17 mouse cellular contexts compared by ENCODE assay signal in the genomic region with DNA sequence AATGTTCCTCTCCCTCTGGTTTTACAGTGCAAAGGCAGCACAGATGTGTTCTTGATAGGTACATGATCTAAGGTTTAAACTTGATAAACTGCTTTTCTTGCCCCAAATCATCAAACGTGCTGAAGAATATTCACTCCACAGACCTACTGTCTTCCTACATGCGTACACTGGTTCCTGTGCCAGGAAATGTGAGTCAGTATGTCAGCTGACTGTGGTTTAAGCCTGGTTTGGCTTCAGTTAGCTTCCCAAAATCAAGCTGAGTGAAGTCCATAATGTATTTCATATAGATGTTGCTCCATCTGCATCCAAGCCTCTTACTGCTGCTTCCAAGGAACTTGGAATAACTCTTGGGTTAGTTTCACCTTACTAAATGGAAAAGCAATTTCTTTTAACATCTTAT.
A peak's percentile ranks its signal among the peaks of the same experiment; 100 is the strongest.
DNase-seq lines count a peak whose midpoint lies in the region; ATAC-seq lines count a peak whose summit lies in the region.
"Had no signal": no experiment of that assay in that cellular context is flagged by ENCODE, and none has a peak within 500 bp of the region (broad histone marks: within the 10 kb centered on the region; RNA-seq: fewer than 3 reads in every experiment).

No protein-coding gene starts in this region.

- H3K9me3 ChIP-seq in megakaryocyte, embryonic 14.5 days: no peaks in the 10 kb centered on the region
- H3K9me3 ChIP-seq: embryonic facial prominence, embryonic 15.5 days; forebrain, embryonic 13.5 days; midbrain, embryonic 10.5 days had no signal

- no peaks in the 10 kb centered on the region for H3K27me3 ChIP-seq in megakaryocyte, embryonic 14.5 days (replicated peaks)
- H3K27me3 ChIP-seq: embryonic facial prominence, embryonic 15.5 days; forebrain, embryonic 13.5 days had no signal

- ATAC-seq in megakaryocyte, adult 5-6 weeks (ENCODE audit: poor library complexity, severe bottlenecking): no peak
- peak; percentile 69 for ATAC-seq in common myeloid progenitor, adult 5-6 weeks (replicated peaks; ENCODE audit: low read depth, poor library complexity, severe bottlenecking)
- ATAC-seq: forebrain, embryonic 13.5 days had no signal

- peaks cover 30% of the 10 kb centered on the region for H3K4me1 ChIP-seq in megakaryocyte, embryonic 14.5 days
- H3K4me1 ChIP-seq: embryonic facial prominence, embryonic 15.5 days; forebrain, embryonic 13.5 days; midbrain, embryonic 10.5 days had no signal

- H3K36me3 ChIP-seq in megakaryocyte, embryonic 14.5 days (replicated peaks; ENCODE audit: low read length): peaks cover 86% of the 10 kb centered on the region

- peak; percentile 46 for DNase-seq in adrenal gland, adult 2 months
- DNase-seq in adrenal gland, adult 18-20 months (ENCODE audit: low spot score in 2 of 2): no peak
- no peak for DNase-seq in urinary bladder, postnatal 10 days (ENCODE audit: low spot score)
- no peak for DNase-seq in spleen, postnatal 36 days (ENCODE audit: low spot score in 2 of 2)
- DNase-seq in kidney, adult 11 months: no peak
- DNase-seq: cerebellum, adult 11-12 months; kidney, adult 8-10 months; kidney, postnatal 36 days; lung, embryonic 14.5 days; right cerebral cortex, postnatal 25 days; thymus, adult 2 months had no signal

- H3K4me3 ChIP-seq in megakaryocyte, embryonic 14.5 days (replicated peaks): peak overlapping the region; percentile 59
- H3K4me3 ChIP-seq: embryonic facial prominence, embryonic 15.5 days; forebrain, embryonic 13.5 days; midbrain, embryonic 10.5 days had no signal
